Mouse (Mus musculus) ES-E14 (cell line): Measurements from ENCODE around the gene Glrx5. TPM values are rescaled to one million over a fixed set of nuclear protein-coding genes. Genes with fewer than 3 reads are reported as not detected.

Experiments used
- DNase-seq: peaks from one replicate; pipeline ENCODE4 v3.0.0-alpha.2; 2013; ENCODE audit warnings: low read depth, low spot score
- H3K27ac ChIP-seq: 2 replicates; pipeline ENCODE4 v1.5.1; 2012; ENCODE audit warnings: low read depth, mild to moderate bottlenecking, low read length, moderate library complexity, mixed read lengths; ENCODE audit not compliant: poor library complexity, insufficient read depth, severe bottlenecking
- H3K36me3 ChIP-seq: 2 replicates; pipeline ENCODE4 v1.6.1; 2012; ENCODE audit warnings: mild to moderate bottlenecking, low read length, moderate library complexity, mixed read lengths; ENCODE audit not compliant: control insufficient read depth, poor library complexity, insufficient read depth, severe bottlenecking
- H3K4me1 ChIP-seq, 2 experiments: fragments of 150-350 bp in 1 of 2; sonication (generic) in 1 of 2; 2 replicates each; pipeline ENCODE4 v1.6.1; 2012; ENCODE audit warnings: low read length in 2 of 2, mild to moderate bottlenecking in 1 of 2, mixed read lengths in 1 of 2; ENCODE audit not compliant: control insufficient read depth in 2 of 2, insufficient read depth in 2 of 2, poor library complexity in 1 of 2
- H3K4me3 ChIP-seq, 2 experiments: fragments of 150-350 bp in 1 of 2; sonication (generic) in 1 of 2; 2 replicates each; pipeline ENCODE4 v1.5.1; 2012; ENCODE audit warnings: low read length in 2 of 2, low read depth in 1 of 2, mild to moderate bottlenecking in 1 of 2, mixed read lengths in 1 of 2; ENCODE audit not compliant: insufficient read depth in 1 of 2, poor library complexity in 1 of 2, severe bottlenecking in 1 of 2
- H3K9ac ChIP-seq: 2 replicates; pipeline ENCODE4 v1.6.1; 2012; ENCODE audit warnings: low read depth, mild to moderate bottlenecking, low read length, mixed read lengths; ENCODE audit not compliant: poor library complexity, insufficient read depth, severe bottlenecking
- H3K9me3 ChIP-seq: fragments of 150-350 bp; sonication (generic); 2 replicates; pipeline ENCODE4 v1.6.1; 2012; ENCODE audit warnings: low read depth, mild to moderate bottlenecking, low read length; ENCODE audit not compliant: control insufficient read depth, insufficient read depth
- CHD2 ChIP-seq: IDR thresholded peaks from 2 replicates; pipeline ENCODE4 v1.6.1; 2014; ENCODE audit warnings: mild to moderate bottlenecking, low read depth, low read length, inconsistent platforms
- HCFC1 ChIP-seq: IDR thresholded peaks from 2 replicates; pipeline ENCODE4 v1.6.1; 2012; ENCODE audit warnings: low read length, inconsistent platforms, borderline replicate concordance; ENCODE audit not compliant: insufficient read depth
- MAFK ChIP-seq: IDR thresholded peaks from 2 replicates; pipeline ENCODE4 v1.6.1; 2014; ENCODE audit warnings: mild to moderate bottlenecking, low read depth, low read length, inconsistent platforms; ENCODE audit not compliant: insufficient read depth
- ZC3H11A ChIP-seq: IDR thresholded peaks from 2 replicates; pipeline ENCODE4 v1.6.1; 2012; ENCODE audit warnings: low read depth, mild to moderate bottlenecking, inconsistent platforms, low read length, borderline replicate concordance
- ZNF384 ChIP-seq: IDR thresholded peaks from 2 replicates; pipeline ENCODE4 v1.6.1; 2012; ENCODE audit warnings: low read depth, low read length, inconsistent platforms
- in situ Hi-C, 2 experiments: fragments of 600-800 bp; cut with MboI; formaldehyde crosslinking; loops; one replicate each; pipeline ENCODE4 v1.15.1; 2025; ENCODE audit warnings: low sequenced_read_pairs in 2 of 2, inconsistent platforms in 1 of 2; ENCODE audit not compliant: unreplicated experiment in 2 of 2
- total RNA-seq: library from RNA; depleted of rRNA; stranded (reverse); fragments of 300-350 nt; gene quantifications from 2 replicates; pipeline ENCODE4 v1.2.3, GENCODE M21; 2012

The Glrx5 gene
- total RNA-seq, 1 experiment = 39.4 TPM

DNA sequence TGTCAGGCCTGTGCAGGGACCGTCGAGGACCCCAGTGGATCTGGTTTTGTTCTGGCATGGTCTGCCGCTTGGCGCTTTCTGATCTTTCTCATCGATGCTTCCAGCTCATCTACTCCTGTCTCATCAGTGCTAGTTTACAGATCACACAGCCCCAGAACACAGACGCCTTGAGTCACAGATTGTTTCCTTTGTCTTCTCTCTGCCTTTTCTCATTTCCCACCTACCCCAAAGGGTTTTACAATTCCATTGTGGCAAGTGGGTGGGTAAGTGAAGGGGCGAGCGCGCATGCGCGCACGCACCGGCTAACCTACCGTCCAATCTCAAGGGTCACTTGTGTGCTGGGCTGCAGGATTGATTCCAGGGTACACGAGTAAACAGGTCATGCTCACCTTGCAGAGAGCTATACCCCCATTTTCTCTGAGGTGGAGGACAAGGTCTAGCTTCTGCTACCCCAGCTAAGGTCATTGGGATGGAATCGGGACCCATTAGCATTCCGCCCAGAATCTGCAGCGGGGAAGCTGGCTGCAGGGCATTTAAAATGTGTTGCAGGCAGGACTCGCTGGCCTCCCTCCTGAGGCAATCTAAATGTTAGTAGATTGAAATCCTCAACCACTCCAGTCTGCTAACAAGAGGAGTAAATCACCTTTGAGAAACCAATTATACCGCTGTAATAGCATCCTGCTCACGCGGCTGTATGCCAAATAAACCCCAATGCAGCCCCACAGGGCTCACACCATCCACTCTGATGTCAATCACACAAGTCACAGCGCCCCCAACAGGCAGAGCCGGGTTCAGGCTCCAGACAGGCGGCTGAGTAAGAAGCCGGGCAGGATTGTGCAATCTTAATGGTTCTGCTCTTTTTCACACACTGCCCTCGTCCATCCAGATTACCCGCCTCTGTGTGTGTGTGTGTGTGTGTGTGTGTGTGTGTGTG is 31.0 kb downstream of the Glrx5 start:
- no peaks in the 10 kb centered on the region for H3K36me3 ChIP-seq
- peak; percentile 84 for DNase-seq
- peaks cover 0 to 9% of the 10 kb centered on the region in 2 experiments; a peak in 2 of 4 replicates for H3K4me1 ChIP-seq
- no peaks in the 10 kb centered on the region for H3K9me3 ChIP-seq
- H3K4me3 ChIP-seq = peak overlapping the region; percentile 44 to 56
- TF ChIP-seq ZC3H11A = no peak
- no peak for TF ChIP-seq MAFK
- 0 out of 2 replicates have a peak, but pooled peaks have one; percentile 31 for TF ChIP-seq HCFC1
- no peak for TF ChIP-seq CHD2
- TF ChIP-seq ZNF384 = no peak
- in situ Hi-C loops = no loop called here
- H3K27ac ChIP-seq = no peak overlapping the region
- peak overlapping the region; percentile 35; the same call in 1 of the 2 replicates for H3K9ac ChIP-seq

DNA sequence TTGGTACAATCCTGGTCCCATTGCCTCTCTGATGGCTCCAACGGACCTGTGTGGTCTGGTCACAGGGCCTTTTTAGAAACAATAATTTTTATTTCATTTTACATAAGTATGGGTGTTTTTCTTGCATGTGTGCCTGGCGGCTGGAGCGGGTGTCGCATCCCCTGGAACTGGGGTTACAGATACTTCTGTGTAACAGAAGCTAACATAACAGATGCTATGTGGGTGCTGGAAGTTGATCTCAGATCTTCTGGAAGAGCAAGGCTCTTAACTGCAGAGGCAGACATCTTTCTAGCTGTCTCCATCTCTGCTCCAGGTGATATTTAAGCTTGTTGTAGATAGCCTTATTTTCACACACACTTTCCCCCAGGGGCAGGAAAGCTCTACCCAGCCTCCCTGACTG is 31.7 kb downstream of the Glrx5 start:
- TF ChIP-seq MAFK (no peak), ZNF384 (no peak), ZC3H11A (no peak), CHD2 (no peak), HCFC1 (no peak)
- Histone ChIP-seq H3K36me3 (no peaks in the 10 kb centered on the region), H3K4me3 (no peak overlapping the region), H3K9ac (no peak overlapping the region), H3K4me1 (peaks cover 0 to 9% of the 10 kb centered on the region in 2 experiments; a peak in 2 of 4 replicates), H3K27ac (no peak overlapping the region), H3K9me3 (no peaks in the 10 kb centered on the region)
- in situ Hi-C loops = no loop called here
- DNase-seq = no peak

DNA sequence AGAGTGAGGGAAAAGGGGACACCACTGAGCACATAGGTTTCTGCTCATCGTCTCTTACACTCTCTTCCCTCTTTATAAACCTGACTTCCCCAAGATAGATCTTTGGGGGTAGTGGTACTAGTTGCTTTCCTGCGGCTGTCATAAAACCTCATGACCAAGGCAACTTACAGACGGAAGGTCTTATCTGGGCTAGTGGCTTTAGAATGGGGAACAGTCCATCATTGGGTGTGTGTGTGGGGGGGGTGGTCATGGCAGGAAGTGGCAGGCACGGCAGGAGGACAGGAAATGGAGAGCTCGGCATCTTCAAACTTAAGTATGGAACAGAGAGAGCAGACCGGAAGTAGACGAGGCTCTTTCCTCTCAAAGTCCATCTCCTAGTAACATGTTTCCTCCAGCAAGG is 32.6 kb downstream of the Glrx5 start:
- TF ChIP-seq MAFK (no peak), CHD2 (no peak), ZNF384 (no peak), HCFC1 (no peak), ZC3H11A (no peak)
- Histone ChIP-seq H3K4me3 (no peak overlapping the region), H3K36me3 (no peaks in the 10 kb centered on the region), H3K9me3 (no peaks in the 10 kb centered on the region), H3K27ac (no peak overlapping the region), H3K9ac (no peak overlapping the region), H3K4me1 (peaks cover 0 to 9% of the 10 kb centered on the region in 2 experiments; a peak in 2 of 4 replicates)
- no peak for DNase-seq
- in situ Hi-C loops = no loop called here

DNA sequence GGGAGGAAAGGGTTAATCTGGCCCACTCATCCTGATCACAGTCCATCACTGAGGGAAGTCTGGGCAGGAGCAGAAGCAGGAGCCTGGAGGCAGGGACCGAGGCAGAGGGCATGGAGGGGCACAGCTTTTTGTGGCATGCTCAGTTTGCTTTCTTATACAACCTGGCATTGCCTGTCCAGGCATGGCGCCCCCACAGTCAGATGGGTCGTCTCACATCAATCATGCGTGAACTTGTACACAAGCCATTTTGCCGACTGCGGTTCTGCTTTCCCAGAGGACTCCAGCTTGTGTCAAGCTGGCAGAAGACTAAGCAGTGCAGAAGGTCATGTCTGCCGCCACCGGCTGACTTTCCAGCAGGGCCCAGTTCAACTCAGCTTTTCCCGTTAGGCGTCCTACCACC is 34.0 kb downstream of the Glrx5 start:
- H3K4me3 ChIP-seq = no peak overlapping the region
- H3K27ac ChIP-seq = no peak overlapping the region
- no peak overlapping the region for H3K9ac ChIP-seq
- peaks cover 2 to 14% of the 10 kb centered on the region in 2 experiments; a peak in 2 of 4 replicates for H3K4me1 ChIP-seq
- H3K9me3 ChIP-seq = no peaks in the 10 kb centered on the region
- no peak for TF ChIP-seq ZNF384
- no peak for TF ChIP-seq CHD2
- no peak for TF ChIP-seq HCFC1
- TF ChIP-seq ZC3H11A = no peak
- no peak for TF ChIP-seq MAFK
- no peaks in the 10 kb centered on the region for H3K36me3 ChIP-seq
- no peak for DNase-seq
- in situ Hi-C loops = no loop called here
